Mouse (Mus musculus) heart, adult 10 weeks (tissue): ENCODE measurements around the gene Cstad. TPM values are rescaled to one million over a fixed set of nuclear protein-coding genes. Genes with fewer than 3 reads are reported as not detected.

Experiments
- polyA plus RNA-seq: library from polyadenylated mRNA; stranded (reverse); fragments of 350-450 nt; fragmentation: Illumina TruSeq; extraction: RNeasy Lipid Tissue Mini Kit (QIAGEN cat#74804); gene quantifications from one replicate; pipeline ENCODE4 v1.2.3, GENCODE M21; 2014; ENCODE audit warnings: low read depth, low replicate concordance

Gene Cstad
- 1.0 TPM for polyA plus RNA-seq

DNA sequence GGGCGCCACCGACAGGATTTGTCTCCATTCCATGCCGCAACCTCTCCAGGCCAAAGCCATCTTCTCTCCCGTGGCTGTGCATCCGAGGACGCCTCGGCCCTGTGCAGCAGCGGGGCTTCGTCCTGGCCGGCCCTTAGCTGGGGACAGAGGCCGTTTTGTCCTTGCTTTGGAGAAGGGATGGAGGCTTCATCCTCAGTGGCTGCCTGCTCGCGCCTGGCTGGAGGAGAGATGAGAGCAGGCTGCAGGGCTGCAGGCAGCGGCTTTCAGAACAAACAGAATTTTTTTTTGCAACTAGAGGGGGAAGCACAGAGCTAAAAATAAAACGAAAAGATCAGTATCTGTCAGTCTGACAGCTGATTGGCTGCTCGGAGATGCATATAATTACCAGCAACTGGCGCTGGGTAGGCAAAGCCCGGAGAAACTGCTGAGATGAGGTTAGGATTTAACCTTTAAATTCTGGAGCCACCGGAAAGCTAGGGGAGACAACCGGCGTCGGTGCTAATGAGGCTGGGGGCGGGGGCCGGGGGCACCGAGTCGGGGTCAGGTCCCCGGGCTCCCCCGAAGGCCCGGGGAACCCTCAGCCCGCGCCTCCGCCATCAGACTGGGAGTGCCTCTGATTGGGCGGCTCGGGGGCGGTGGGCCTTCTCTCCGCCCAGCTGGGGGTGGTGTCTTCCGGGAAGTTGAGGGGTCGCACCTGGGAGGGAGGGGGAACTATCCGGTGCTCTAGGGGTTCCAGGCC lies at the start of gene Cstad:
Gene Cstad, plus strand, starts transcription at position 400 of the 739 bp plus-strand sequence.

Other genes starting within 250 kb of the Cstad start
- gene Sh3glb2, start 235.7 kb upstream of the Cstad start, polyA plus RNA-seq: 78.3 TPM
- gene Miga2, start 230.8 kb upstream of the Cstad start, polyA plus RNA-seq: 77.6 TPM
- gene Dolpp1, start 202.8 kb upstream of the Cstad start, polyA plus RNA-seq: 9.7 TPM
- gene Crat, start 179.2 kb upstream of the Cstad start, polyA plus RNA-seq: 388 TPM
- gene Ptpa, start 179.0 kb upstream of the Cstad start, polyA plus RNA-seq: 72.3 TPM
- gene Ier5l, start 120.8 kb upstream of the Cstad start, polyA plus RNA-seq: 2.9 TPM
- gene 1700001O22Rik, start 208.6 kb downstream of the Cstad start, polyA plus RNA-seq: 0.94 TPM
- gene Ntmt1, start 212.8 kb downstream of the Cstad start, polyA plus RNA-seq: 24.4 TPM
- 8.7 TPM for gene Asb6, start 235.3 kb downstream of the Cstad start, polyA plus RNA-seq
- 1.5 TPM for gene Prrx2, start 239.9 kb downstream of the Cstad start, polyA plus RNA-seq